Comparison of ENCODE assay signal across 14 mouse cellular contexts in the genomic region with DNA sequence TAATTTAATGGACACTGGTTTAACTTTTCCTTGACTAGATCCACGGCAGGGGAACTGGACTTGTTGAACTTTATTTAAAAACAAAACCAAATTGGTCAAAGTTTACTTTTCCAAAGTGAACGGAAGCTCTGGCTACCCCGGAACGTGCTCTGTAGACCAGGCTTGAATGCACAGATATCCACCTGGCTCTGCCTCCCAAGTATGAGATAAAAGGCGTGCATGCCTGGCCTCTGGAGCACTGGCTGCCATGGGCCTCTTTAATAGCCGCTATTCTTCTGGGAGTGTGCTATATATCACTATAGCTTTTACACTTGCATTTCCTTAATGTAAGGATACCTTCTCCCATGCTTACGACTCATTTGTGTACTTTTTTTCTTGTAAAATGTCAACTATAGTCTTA.
"Had no signal": no experiment of that assay in that cellular context is flagged by ENCODE, and none has a peak within 500 bp of the region (broad histone marks: within the 10 kb centered on the region; RNA-seq: fewer than 3 reads in every experiment).

No protein-coding gene starts in this region.

- H3K9ac ChIP-seq: kidney, embryonic 15.5 days; limb, embryonic 15.5 days; lung, embryonic 14.5 days; midbrain, embryonic 15.5 days; neural tube, embryonic 12.5 days had no signal

- ATAC-seq: hindbrain, embryonic 16.5 days; inflammation-experienced regulatory T-cells, adult 6 months; midbrain, embryonic 15.5 days had no signal

- H3K27me3 ChIP-seq: kidney, embryonic 15.5 days; limb, embryonic 15.5 days; megakaryocyte, embryonic 14.5 days; midbrain, embryonic 15.5 days; neural tube, embryonic 12.5 days had no signal

- H3K9me3 ChIP-seq: kidney, embryonic 15.5 days; limb, embryonic 15.5 days; megakaryocyte, embryonic 14.5 days; midbrain, embryonic 15.5 days; neural tube, embryonic 12.5 days had no signal

- H3K4me1 ChIP-seq: kidney, embryonic 15.5 days; limb, embryonic 15.5 days; midbrain, embryonic 15.5 days; neural tube, embryonic 12.5 days had no signal

- H3K4me3 ChIP-seq: kidney, embryonic 15.5 days; left cerebral cortex, adult 2 months; limb, embryonic 15.5 days; midbrain, embryonic 15.5 days; neural tube, embryonic 12.5 days had no signal

- H3K36me3 ChIP-seq: midbrain, embryonic 15.5 days had no signal

- DNase-seq: kidney, postnatal 14 days; lung, embryonic 14.5 days; lung, postnatal 10 days; thymus, postnatal 36 days had no signal

- H3K27ac ChIP-seq: kidney, embryonic 15.5 days; left cerebral cortex, adult 2 months; limb, embryonic 15.5 days; macrophage; midbrain, embryonic 15.5 days; neural tube, embryonic 12.5 days had no signal

- H3K4me2 ChIP-seq: kidney, embryonic 15.5 days; limb, embryonic 15.5 days; lung, embryonic 14.5 days; midbrain, embryonic 11.5 days; midbrain, embryonic 15.5 days; neural tube, embryonic 12.5 days had no signal
